Comparison of ENCODE assay signal across 31 mouse cellular contexts in the genomic region with DNA sequence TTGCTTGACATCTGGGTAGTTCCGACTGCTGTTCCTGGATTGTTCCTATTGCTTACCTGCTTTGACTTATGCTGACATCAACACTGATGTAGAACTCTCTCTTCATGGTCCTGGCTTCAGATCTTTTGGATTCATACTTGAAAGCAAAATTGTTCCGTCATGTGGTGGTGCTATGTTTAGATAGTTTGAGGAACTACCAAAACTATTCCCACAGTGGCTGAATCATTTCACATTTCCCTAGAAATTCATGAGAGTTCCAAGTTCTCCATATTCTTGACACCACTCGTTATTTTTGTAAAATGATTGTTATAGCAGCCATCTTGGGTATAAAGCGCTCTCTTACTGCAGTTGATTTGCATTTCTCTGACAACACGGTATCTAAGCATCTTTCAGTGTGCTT.
"Had no signal": no experiment of that assay in that cellular context is flagged by ENCODE, and none has a peak within 500 bp of the region (broad histone marks: within the 10 kb centered on the region; RNA-seq: fewer than 3 reads in every experiment).

No protein-coding gene starts in this region.

- H3K27ac ChIP-seq: limb, embryonic 10.5 days; limb, embryonic 12.5 days; limb, embryonic 13.5 days; limb, embryonic 15.5 days; liver, embryonic 12.5 days; liver, embryonic 13.5 days; liver, embryonic 14.5 days; liver, embryonic 15.5 days; lung, embryonic 15.5 days; macrophage; midbrain, embryonic 10.5 days; midbrain, embryonic 12.5 days; midbrain, embryonic 13.5 days; midbrain, embryonic 15.5 days had no signal

- H3K9ac ChIP-seq: limb, embryonic 12.5 days; limb, embryonic 13.5 days; limb, embryonic 15.5 days; liver, embryonic 12.5 days; liver, embryonic 13.5 days; liver, embryonic 14.5 days; liver, embryonic 15.5 days; liver, postnatal 0 days; lung, embryonic 14.5 days; lung, embryonic 15.5 days; midbrain, embryonic 12.5 days; midbrain, embryonic 13.5 days; midbrain, embryonic 15.5 days had no signal

- H3K4me3 ChIP-seq: limb, embryonic 10.5 days; limb, embryonic 12.5 days; limb, embryonic 13.5 days; limb, embryonic 15.5 days; liver, embryonic 12.5 days; liver, embryonic 13.5 days; liver, embryonic 15.5 days; lung, embryonic 15.5 days; megakaryocyte, embryonic 14.5 days; midbrain, embryonic 10.5 days; midbrain, embryonic 12.5 days; midbrain, embryonic 13.5 days; midbrain, embryonic 15.5 days; myocyte had no signal

- H3K27me3 ChIP-seq: limb, embryonic 12.5 days; limb, embryonic 13.5 days; limb, embryonic 15.5 days; liver, embryonic 12.5 days; liver, embryonic 13.5 days; liver, embryonic 15.5 days; lung, embryonic 15.5 days; megakaryocyte, embryonic 14.5 days; midbrain, embryonic 12.5 days; midbrain, embryonic 13.5 days; midbrain, embryonic 15.5 days had no signal

- DNase-seq: left cerebral cortex, postnatal 4 days; liver; liver, embryonic 13.5 days; liver, postnatal 0 days; lung, adult 18-20 months; lung, adult 2 months; lung, embryonic 14.5 days; lung, postnatal 10 days; lung, postnatal 14 days; lung, postnatal 36 days; lung, postnatal 4 days; midbrain, embryonic 14.5 days had no signal

- ATAC-seq: liver, embryonic 12.5 days; liver, postnatal 0 days; lung, postnatal 0 days; midbrain, embryonic 13.5 days; midbrain, embryonic 15.5 days; midbrain, embryonic 16.5 days had no signal

- H3K9me3 ChIP-seq: limb, embryonic 10.5 days; limb, embryonic 12.5 days; limb, embryonic 13.5 days; limb, embryonic 15.5 days; liver, embryonic 12.5 days; liver, embryonic 13.5 days; liver, embryonic 15.5 days; lung, embryonic 15.5 days; megakaryocyte, embryonic 14.5 days; midbrain, embryonic 10.5 days; midbrain, embryonic 12.5 days; midbrain, embryonic 13.5 days; midbrain, embryonic 15.5 days had no signal

- H3K4me1 ChIP-seq: limb, embryonic 10.5 days; limb, embryonic 15.5 days; liver, embryonic 12.5 days; liver, embryonic 13.5 days; liver, embryonic 15.5 days; lung, embryonic 15.5 days; megakaryocyte, embryonic 14.5 days; midbrain, embryonic 10.5 days; midbrain, embryonic 12.5 days; midbrain, embryonic 13.5 days had no signal

- H3K4me2 ChIP-seq: limb, embryonic 12.5 days; limb, embryonic 13.5 days; limb, embryonic 15.5 days; liver, embryonic 11.5 days; liver, embryonic 12.5 days; liver, embryonic 13.5 days; liver, embryonic 15.5 days; lung, embryonic 14.5 days; lung, embryonic 15.5 days; midbrain, embryonic 11.5 days; midbrain, embryonic 12.5 days; midbrain, embryonic 13.5 days; midbrain, embryonic 15.5 days had no signal

- H3K36me3 ChIP-seq: limb, embryonic 10.5 days; limb, embryonic 12.5 days; limb, embryonic 13.5 days; limb, embryonic 15.5 days; liver, embryonic 12.5 days; liver, embryonic 13.5 days; liver, embryonic 15.5 days; lung, embryonic 15.5 days; midbrain, embryonic 10.5 days; midbrain, embryonic 12.5 days; midbrain, embryonic 13.5 days; midbrain, embryonic 15.5 days had no signal
